Mouse (Mus musculus) intestine, embryonic 16.5 days (tissue): Measurements from ENCODE around the gene Ppfibp1. TPM values are rescaled to one million over a fixed set of nuclear protein-coding genes. Genes with fewer than 3 reads are reported as not detected.

Experiments used
- ATAC-seq: fragments of 200-750 bp; cut with Nextera tagmentation; 2 replicates; pipeline ENCODE4 v1.8.0; 2017; ENCODE audit warnings: moderate TSS enrichment, moderate library complexity
- H3K27ac ChIP-seq: fragments of 300-500 bp; sonication (generic); 2 replicates; pipeline ENCODE4 v1.5.1; 2014; ENCODE audit warnings: mild to moderate bottlenecking, low read length
- H3K27me3 ChIP-seq: fragments of 300-500 bp; sonication (generic); replicated peaks from 2 replicates; pipeline ENCODE4 v1.6.1; 2014; ENCODE audit warnings: low read length, control low read depth, mixed read lengths; ENCODE audit not compliant: control insufficient read depth, insufficient read depth
- H3K36me3 ChIP-seq: fragments of 300-500 bp; sonication (generic); 2 replicates; pipeline ENCODE4 v1.6.1; 2014; ENCODE audit warnings: low read length, control low read depth; ENCODE audit not compliant: control insufficient read depth, insufficient read depth
- H3K4me1 ChIP-seq: fragments of 300-500 bp; sonication (generic); 2 replicates; pipeline ENCODE4 v1.6.1; 2014; ENCODE audit warnings: low read length, control low read depth, mixed read lengths; ENCODE audit not compliant: control insufficient read depth, insufficient read depth
- H3K4me2 ChIP-seq: fragments of 300-500 bp; sonication (generic); 2 replicates; pipeline ENCODE4 v1.6.1; 2014; ENCODE audit warnings: low read depth, low read length, control low read depth
- H3K4me3 ChIP-seq: fragments of 300-500 bp; sonication (generic); 2 replicates; pipeline ENCODE4 v1.5.1; 2014; ENCODE audit warnings: mild to moderate bottlenecking, low read length
- H3K9ac ChIP-seq: fragments of 300-500 bp; sonication (generic); 2 replicates; pipeline ENCODE4 v1.6.1; 2014; ENCODE audit warnings: low read depth, low read length
- H3K9me3 ChIP-seq: fragments of 300-500 bp; sonication (generic); 2 replicates; pipeline ENCODE4 v1.6.1; 2016; ENCODE audit warnings: low read length, control low read depth; ENCODE audit not compliant: control insufficient read depth
- WGBS: fragments of 180-500 bp; shearing (Covaris S2); extraction: QIAGEN DNeasy Blood & Tissue Kit; methylation state at CpG from one replicate; pipeline ENCODE4 v1.1.7; 2014; 5-methylcytosine and 5-hydroxymethylcytosine counted together
- polyA plus RNA-seq: library from polyadenylated mRNA; unstranded; fragments of >200 nt; fragmentation: Nextera tagmentation; extraction: Ambion mirVana; gene quantifications from 2 replicates; pipeline ENCODE4 v1.2.1, GENCODE M21; 2015

Gene Ppfibp1
- polyA plus RNA-seq, 1 experiment from 2014 or later, result 31.8 TPM

GRCm38 (mm10) chr6:146907795-146908190 lies 19.5 kb downstream of the Ppfibp1 start:
- no peaks in the 10 kb centered on the region for H3K9me3 ChIP-seq
- peaks cover 32% of the 10 kb centered on the region for H3K4me1 ChIP-seq
- H3K4me2 ChIP-seq, result no peak overlapping the region
- no peak overlapping the region for H3K9ac ChIP-seq
- H3K27ac ChIP-seq, result peak overlapping the region; percentile 3
- peak; percentile 82 for ATAC-seq
- no peak overlapping the region for H3K4me3 ChIP-seq
- WGBS, result 81% methylated on average over 1 of the region's 1 CpGs
- no peaks in the 10 kb centered on the region for H3K36me3 ChIP-seq
- no peaks in the 10 kb centered on the region for H3K27me3 ChIP-seq

GRCm38 (mm10) chr6:146908801-146909200 lies 20.5 kb downstream of the Ppfibp1 start:
- H3K36me3 ChIP-seq, result no peaks in the 10 kb centered on the region
- H3K9me3 ChIP-seq, result no peaks in the 10 kb centered on the region
- H3K27me3 ChIP-seq, result no peaks in the 10 kb centered on the region
- no peak for ATAC-seq
- H3K27ac ChIP-seq, result no peak overlapping the region
- H3K4me1 ChIP-seq, result peaks cover 40% of the 10 kb centered on the region
- H3K4me3 ChIP-seq, result no peak overlapping the region
- no peak overlapping the region for H3K4me2 ChIP-seq
- no peak overlapping the region for H3K9ac ChIP-seq
- 76% methylated on average over 2 of the region's 2 CpGs for WGBS

- peaks cover 42% of the 10 kb centered on the region for H3K4me1 ChIP-seq
- no peak overlapping the region for H3K4me3 ChIP-seq
- 70% methylated on average over 5 of the region's 5 CpGs for WGBS
- H3K27ac ChIP-seq, result no peak overlapping the region
- ATAC-seq, result no peak
- no peak overlapping the region for H3K9ac ChIP-seq
- no peak overlapping the region for H3K4me2 ChIP-seq
- H3K9me3 ChIP-seq, result no peaks in the 10 kb centered on the region
- H3K36me3 ChIP-seq, result no peaks in the 10 kb centered on the region
- no peaks in the 10 kb centered on the region for H3K27me3 ChIP-seq
Measured at GRCm38 (mm10) chr6:146909725-146910489, 21.6 kb downstream of the Ppfibp1 start.

GRCm38 (mm10) chr6:146910801-146911200 lies 22.5 kb downstream of the Ppfibp1 start:
- H3K9ac ChIP-seq, result no peak overlapping the region
- no peak overlapping the region for H3K4me3 ChIP-seq
- H3K4me1 ChIP-seq, result peaks cover 40% of the 10 kb centered on the region
- no peak overlapping the region for H3K27ac ChIP-seq
- WGBS, result 84% methylated on average over 2 of the region's 2 CpGs
- no peaks in the 10 kb centered on the region for H3K36me3 ChIP-seq
- no peaks in the 10 kb centered on the region for H3K27me3 ChIP-seq
- H3K9me3 ChIP-seq, result no peaks in the 10 kb centered on the region
- no peak for ATAC-seq
- no peak overlapping the region for H3K4me2 ChIP-seq

- peak; percentile 83 for ATAC-seq
- peak overlapping the region; percentile 62 for H3K27ac ChIP-seq
- no peak overlapping the region for H3K4me3 ChIP-seq
- no peaks in the 10 kb centered on the region for H3K27me3 ChIP-seq
- peaks cover 29% of the 10 kb centered on the region for H3K4me1 ChIP-seq
- WGBS, result 14% methylated on average over 3 of the region's 3 CpGs
- H3K4me2 ChIP-seq, result no peak overlapping the region
- no peaks in the 10 kb centered on the region for H3K36me3 ChIP-seq
- no peak overlapping the region for H3K9ac ChIP-seq
- H3K9me3 ChIP-seq, result no peaks in the 10 kb centered on the region
Measured at GRCm38 (mm10) chr6:146912835-146913488, 24.7 kb downstream of the Ppfibp1 start.

GRCm38 (mm10) chr6:146913489-146914198 lies 25.4 kb downstream of the Ppfibp1 start:
- Histone ChIP-seq H3K4me3 (no peak overlapping the region), H3K27ac (peak overlapping the region; percentile 62), H3K27me3 (no peaks in the 10 kb centered on the region), H3K9ac (no peak overlapping the region), H3K36me3 (no peaks in the 10 kb centered on the region), H3K4me2 (no peak overlapping the region), H3K9me3 (no peaks in the 10 kb centered on the region), H3K4me1 (peaks cover 26% of the 10 kb centered on the region)
- peak; percentile 19; the same call in 1 of the 2 replicates for ATAC-seq
- WGBS, result 33% methylated on average over 4 of the region's 4 CpGs

- Histone ChIP-seq H3K4me2 (no peak overlapping the region), H3K27ac (no peak overlapping the region), H3K4me3 (no peak overlapping the region), H3K27me3 (no peaks in the 10 kb centered on the region), H3K4me1 (peaks cover 18% of the 10 kb centered on the region), H3K9me3 (no peaks in the 10 kb centered on the region), H3K9ac (no peak overlapping the region), H3K36me3 (no peaks in the 10 kb centered on the region)
- ATAC-seq, result no peak
- WGBS, result 86% methylated on average over 1 of the region's 1 CpGs
Measured at GRCm38 (mm10) chr6:146915808-146916207, 27.5 kb downstream of the Ppfibp1 start.

GRCm38 (mm10) chr6:146917396-146917795 lies 29.1 kb downstream of the Ppfibp1 start:
- Histone ChIP-seq H3K4me1 (peaks cover 14% of the 10 kb centered on the region), H3K36me3 (no peaks in the 10 kb centered on the region), H3K4me2 (no peak overlapping the region), H3K27me3 (no peaks in the 10 kb centered on the region), H3K9me3 (no peaks in the 10 kb centered on the region), H3K4me3 (no peak overlapping the region), H3K9ac (no peak overlapping the region), H3K27ac (no peak overlapping the region)
- ATAC-seq, result no peak
- 81% methylated on average over 3 of the region's 3 CpGs for WGBS

GRCm38 (mm10) chr6:146918341-146918740 lies 30.1 kb downstream of the Ppfibp1 start:
- Histone ChIP-seq H3K27me3 (no peaks in the 10 kb centered on the region), H3K4me3 (no peak overlapping the region), H3K4me1 (peaks cover 4% of the 10 kb centered on the region), H3K9me3 (no peaks in the 10 kb centered on the region), H3K9ac (no peak overlapping the region), H3K36me3 (no peaks in the 10 kb centered on the region), H3K27ac (no peak overlapping the region), H3K4me2 (no peak overlapping the region)
- 88% methylated on average over 6 of the region's 6 CpGs for WGBS
- no peak for ATAC-seq
